Mouse (Mus musculus) ES-CJ7 (cell line): Measurements from ENCODE around the gene Tacc2.
A peak's percentile ranks its signal among the peaks of the same experiment; 100 is the strongest.
"Not testable (repeated sequence)": the region's sequence is repeated elsewhere in the genome, so short reads cannot be mapped to it uniquely, and the experiment has no call there.

Source experiments
- DNase-seq: peaks from one replicate; pipeline ENCODE4 v3.0.0; 2011; ENCODE audit warnings: low read depth, low spot score

The Tacc2 gene

GRCm38 (mm10) chr7:130570472-130570871 lies 6.8 kb upstream of the Tacc2 start:
- DNase-seq, result no peak

GRCm38 (mm10) chr7:130572821-130573220 lies 4.4 kb upstream of the Tacc2 start, which contains the start of gene Nsmce4a:
Gene Nsmce4a (minus strand): TSS chr7:130573118.
- no peak for DNase-seq

GRCm38 (mm10) chr7:130573746-130574145 lies 3.5 kb upstream of the Tacc2 start:
- no peak for DNase-seq

- peak; percentile 53 for DNase-seq
Observed at GRCm38 (mm10) chr7:130574211-130574991, 2.8 kb upstream of the Tacc2 start.

- no peak for DNase-seq
Observed at GRCm38 (mm10) chr7:130576981-130577380, 257 bp upstream of the Tacc2 start.

GRCm38 (mm10) chr7:130578066-130578465 lies 828 bp downstream of the Tacc2 start:
- no peak for DNase-seq

GRCm38 (mm10) chr7:130578607-130579006 lies 1.4 kb downstream of the Tacc2 start:
- no peak for DNase-seq

GRCm38 (mm10) chr7:130586521-130587072 lies 9.4 kb downstream of the Tacc2 start:
- no peak for DNase-seq

GRCm38 (mm10) chr7:130590081-130590828 lies 13.0 kb downstream of the Tacc2 start:
- no peak for DNase-seq

GRCm38 (mm10) chr7:130590845-130591437 lies 13.7 kb downstream of the Tacc2 start:
- no peak for DNase-seq

- not testable (repeated sequence) for DNase-seq
Observed at GRCm38 (mm10) chr7:130592975-130593374, 15.7 kb downstream of the Tacc2 start.

- DNase-seq, result not testable (repeated sequence)
Observed at GRCm38 (mm10) chr7:130593375-130594239, 16.4 kb downstream of the Tacc2 start.

- DNase-seq, result not testable (repeated sequence)
Observed at GRCm38 (mm10) chr7:130596079-130596855, 19.0 kb downstream of the Tacc2 start.

- no peak for DNase-seq
Observed at GRCm38 (mm10) chr7:130597546-130597945, 20.3 kb downstream of the Tacc2 start.

GRCm38 (mm10) chr7:130600074-130600473 lies 22.8 kb downstream of the Tacc2 start:
- peak; percentile 55 for DNase-seq

GRCm38 (mm10) chr7:130600546-130600945 lies 23.3 kb downstream of the Tacc2 start:
- DNase-seq, result peak; percentile 96

- no peak for DNase-seq
Observed at GRCm38 (mm10) chr7:130602804-130603203, 25.6 kb downstream of the Tacc2 start.

- no peak for DNase-seq
Observed at GRCm38 (mm10) chr7:130603556-130603955, 26.3 kb downstream of the Tacc2 start.

- no peak for DNase-seq
Observed at GRCm38 (mm10) chr7:130604390-130604789, 27.2 kb downstream of the Tacc2 start.

GRCm38 (mm10) chr7:130605111-130605510 lies 27.9 kb downstream of the Tacc2 start:
- DNase-seq, result peak; percentile 91
